Mouse (Mus musculus): Measurements from ENCODE around the gene Ahcyl2.

Ahcyl2 gene

GRCm38 (mm10) chr6:29910631-29911030, 142.8 kb downstream of the Ahcyl2 start:
- DNase-seq (ENCODE audit: low read depth, low spot score) = no peak

GRCm38 (mm10) chr6:29913673-29914072, 145.9 kb downstream of the Ahcyl2 start:
- no peak for DNase-seq (ENCODE audit: low read depth, low spot score)

GRCm38 (mm10) chr6:29914136-29914535, 146.3 kb downstream of the Ahcyl2 start:
- DNase-seq (ENCODE audit: low read depth, low spot score) = no peak

- DNase-seq (ENCODE audit: low read depth, low spot score) = no peak
Observed at GRCm38 (mm10) chr6:29915836-29916235, 148.0 kb downstream of the Ahcyl2 start.

GRCm38 (mm10) chr6:29916530-29917382, 148.9 kb downstream of the Ahcyl2 start, which contains the start of gene Strip2:
Strip2 (plus strand) TSS chr6:29917012.
- peak; percentile 83 for DNase-seq (ENCODE audit: low read depth, low spot score)

GRCm38 (mm10) chr6:29917383-29917720, 149.5 kb downstream of the Ahcyl2 start:
- DNase-seq (ENCODE audit: low read depth, low spot score) = no peak

GRCm38 (mm10) chr6:29917947-29918346, 150.1 kb downstream of the Ahcyl2 start:
- no peak for DNase-seq (ENCODE audit: low read depth, low spot score)

GRCm38 (mm10) chr6:29923501-29923900, 155.7 kb downstream of the Ahcyl2 start:
- no peak for DNase-seq (ENCODE audit: low read depth, low spot score)

GRCm38 (mm10) chr6:29925594-29926219, 157.9 kb downstream of the Ahcyl2 start:
- no peak for DNase-seq (ENCODE audit: low read depth, low spot score)

GRCm38 (mm10) chr6:29930087-29930486, 162.3 kb downstream of the Ahcyl2 start:
- DNase-seq (ENCODE audit: low read depth, low spot score) = no peak

- DNase-seq (ENCODE audit: low read depth, low spot score) = no peak
Observed at GRCm38 (mm10) chr6:29930665-29931064, 162.9 kb downstream of the Ahcyl2 start.

- no peak for DNase-seq (ENCODE audit: low read depth, low spot score)
Observed at GRCm38 (mm10) chr6:29931181-29931580, 163.4 kb downstream of the Ahcyl2 start.

GRCm38 (mm10) chr6:29935741-29936140, 167.9 kb downstream of the Ahcyl2 start:
- no peak for DNase-seq (ENCODE audit: low read depth, low spot score)

- no peak for DNase-seq (ENCODE audit: low read depth, low spot score)
Observed at GRCm38 (mm10) chr6:29940428-29940827, 172.6 kb downstream of the Ahcyl2 start.

GRCm38 (mm10) chr6:29941036-29941435, 173.2 kb downstream of the Ahcyl2 start:
- DNase-seq (ENCODE audit: low read depth, low spot score) = no peak

- no peak for DNase-seq (ENCODE audit: low read depth, low spot score)
Observed at GRCm38 (mm10) chr6:29944465-29944864, 176.7 kb downstream of the Ahcyl2 start.

- peak; percentile 7 for DNase-seq (ENCODE audit: low read depth, low spot score)
Observed at GRCm38 (mm10) chr6:29946568-29946967, 178.8 kb downstream of the Ahcyl2 start.

- no peak for DNase-seq (ENCODE audit: low read depth, low spot score)
Observed at GRCm38 (mm10) chr6:29947823-29948222, 180.0 kb downstream of the Ahcyl2 start.

- DNase-seq (ENCODE audit: low read depth, low spot score) = no peak
Observed at GRCm38 (mm10) chr6:29956749-29957148, 188.9 kb downstream of the Ahcyl2 start.

GRCm38 (mm10) chr6:29958669-29959068, 190.9 kb downstream of the Ahcyl2 start:
- no peak for DNase-seq (ENCODE audit: low read depth, low spot score)

- DNase-seq (ENCODE audit: low read depth, low spot score) = no peak
Observed at GRCm38 (mm10) chr6:29961081-29961480, 193.3 kb downstream of the Ahcyl2 start.
